Mouse (Mus musculus) limb, embryonic 15.5 days (tissue): ENCODE measurements around the gene Zwilch. TPM values are rescaled to one million over a fixed set of nuclear protein-coding genes. Genes with fewer than 3 reads are reported as not detected.
A peak's percentile ranks its signal among the peaks of the same experiment; 100 is the strongest.
"Not testable (repeated sequence)": the region's sequence is repeated elsewhere in the genome, so short reads cannot be mapped to it uniquely, and the experiment has no call there.

Experiments used
- ATAC-seq: fragments of 200-750 bp; cut with Nextera tagmentation; 2 replicates; pipeline ENCODE4 v1.8.0; 2017; ENCODE audit warnings: low read depth, moderate TSS enrichment; ENCODE audit not compliant: insufficient number of reproducible peaks, low FRiP score, low TSS enrichment
- H3K27ac ChIP-seq: fragments of 300-500 bp; sonication (generic); 2 replicates; pipeline ENCODE4 v1.5.1; 2015; ENCODE audit warnings: moderate library complexity, mild to moderate bottlenecking, inconsistent platforms
- H3K27me3 ChIP-seq: fragments of 300-500 bp; sonication (generic); 2 replicates; pipeline ENCODE4 v1.6.1; 2015; ENCODE audit warnings: inconsistent platforms
- H3K36me3 ChIP-seq: fragments of 300-500 bp; sonication (generic); 2 replicates; pipeline ENCODE4 v1.6.1; 2015; ENCODE audit warnings: inconsistent platforms
- H3K4me1 ChIP-seq: fragments of 300-500 bp; sonication (generic); 2 replicates; pipeline ENCODE4 v1.6.1; 2015; ENCODE audit warnings: inconsistent platforms
- H3K4me2 ChIP-seq: fragments of 300-500 bp; sonication (generic); 2 replicates; pipeline ENCODE4 v1.6.1; 2015; ENCODE audit warnings: mild to moderate bottlenecking, inconsistent platforms
- H3K4me3 ChIP-seq: fragments of 300-500 bp; sonication (generic); 2 replicates; pipeline ENCODE4 v1.5.1; 2015; ENCODE audit warnings: mild to moderate bottlenecking, inconsistent platforms
- H3K9ac ChIP-seq: fragments of 300-500 bp; sonication (generic); 2 replicates; pipeline ENCODE4 v1.6.1; 2015; ENCODE audit warnings: inconsistent platforms
- H3K9me3 ChIP-seq: fragments of 300-500 bp; sonication (generic); 2 replicates; pipeline ENCODE4 v1.6.1; 2016; ENCODE audit warnings: inconsistent platforms
- WGBS: fragments of 180-500 bp; shearing (Covaris S2); methylation state at CpG from one replicate; pipeline ENCODE4 v1.1.7; 2015; 5-methylcytosine and 5-hydroxymethylcytosine counted together
- polyA plus RNA-seq: library from polyadenylated mRNA; unstranded; fragments of >200 nt; fragmentation: Nextera tagmentation; extraction: Ambion mirVana; gene quantifications from 2 replicates; pipeline ENCODE4 v1.2.1, GENCODE M21; 2015

Gene Zwilch
- polyA plus RNA-seq, 1 experiment from 2014 or later: 17.3 TPM

GRCm38 (mm10) chr9:64202331-64202730, 29.4 kb upstream of the Zwilch start:
- no peaks in the 10 kb centered on the region for H3K27me3 ChIP-seq
- H3K9me3 ChIP-seq: no peaks in the 10 kb centered on the region
- no peaks in the 10 kb centered on the region for H3K4me1 ChIP-seq
- no peak overlapping the region for H3K4me3 ChIP-seq
- no peak overlapping the region for H3K9ac ChIP-seq
- no peak overlapping the region for H3K4me2 ChIP-seq
- peaks cover 31% of the 10 kb centered on the region for H3K36me3 ChIP-seq
- ATAC-seq: no peak
- no peak overlapping the region for H3K27ac ChIP-seq

- 73% methylated on average over 2 of the region's 2 CpGs for WGBS
- Histone ChIP-seq H3K27ac (no peak overlapping the region), H3K4me1 (no peaks in the 10 kb centered on the region), H3K27me3 (no peaks in the 10 kb centered on the region), H3K4me2 (no peak overlapping the region), H3K9ac (no peak overlapping the region), H3K36me3 (peaks cover 33% of the 10 kb centered on the region), H3K4me3 (no peak overlapping the region), H3K9me3 (no peaks in the 10 kb centered on the region)
- ATAC-seq: no peak
Measured at GRCm38 (mm10) chr9:64199897-64200296, 27.0 kb upstream of the Zwilch start.

GRCm38 (mm10) chr9:64198763-64199418, 26.0 kb upstream of the Zwilch start:
- not testable (repeated sequence) for H3K4me2 ChIP-seq, H3K4me3 ChIP-seq, H3K9me3 ChIP-seq, H3K27me3 ChIP-seq, H3K4me1 ChIP-seq, H3K27ac ChIP-seq, ATAC-seq, H3K9ac ChIP-seq
- WGBS: 91% methylated on average over 7 of the region's 7 CpGs
- peaks cover 26% of the 10 kb centered on the region for H3K36me3 ChIP-seq

GRCm38 (mm10) chr9:64198068-64198762, 25.3 kb upstream of the Zwilch start:
- H3K27me3 ChIP-seq: no peaks in the 10 kb centered on the region
- 88% methylated on average over 5 of the region's 5 CpGs for WGBS
- H3K4me3 ChIP-seq: no peak overlapping the region
- ATAC-seq: no peak
- H3K4me2 ChIP-seq: no peak overlapping the region
- no peak overlapping the region for H3K9ac ChIP-seq
- H3K9me3 ChIP-seq: no peaks in the 10 kb centered on the region
- no peak overlapping the region for H3K27ac ChIP-seq
- H3K36me3 ChIP-seq: peaks cover 29% of the 10 kb centered on the region
- H3K4me1 ChIP-seq: no peaks in the 10 kb centered on the region

GRCm38 (mm10) chr9:64197524-64197923, 24.6 kb upstream of the Zwilch start:
- Histone ChIP-seq H3K4me2 (no peak overlapping the region), H3K9me3 (no peaks in the 10 kb centered on the region), H3K9ac (no peak overlapping the region), H3K27me3 (no peaks in the 10 kb centered on the region), H3K4me3 (no peak overlapping the region), H3K4me1 (no peaks in the 10 kb centered on the region), H3K27ac (no peak overlapping the region), H3K36me3 (peaks cover 36% of the 10 kb centered on the region)
- 81% methylated on average over 8 of the region's 8 CpGs for WGBS
- no peak for ATAC-seq

- no peak for ATAC-seq
- H3K36me3 ChIP-seq: peaks cover 48% of the 10 kb centered on the region
- H3K4me3 ChIP-seq: no peak overlapping the region
- no peaks in the 10 kb centered on the region for H3K9me3 ChIP-seq
- H3K4me2 ChIP-seq: no peak overlapping the region
- 74% methylated on average over 4 of the region's 4 CpGs for WGBS
- H3K27me3 ChIP-seq: no peaks in the 10 kb centered on the region
- no peak overlapping the region for H3K27ac ChIP-seq
- H3K9ac ChIP-seq: no peak overlapping the region
- H3K4me1 ChIP-seq: no peaks in the 10 kb centered on the region
Measured at GRCm38 (mm10) chr9:64195554-64195953, 22.6 kb upstream of the Zwilch start.

- no peak overlapping the region for H3K9ac ChIP-seq
- ATAC-seq: no peak
- no peaks in the 10 kb centered on the region for H3K4me1 ChIP-seq
- H3K36me3 ChIP-seq: peaks cover 52% of the 10 kb centered on the region
- H3K27me3 ChIP-seq: no peaks in the 10 kb centered on the region
- WGBS: 92% methylated on average over 1 of the region's 1 CpGs
- H3K4me3 ChIP-seq: no peak overlapping the region
- no peak overlapping the region for H3K27ac ChIP-seq
- H3K4me2 ChIP-seq: no peak overlapping the region
- H3K9me3 ChIP-seq: no peaks in the 10 kb centered on the region
Measured at GRCm38 (mm10) chr9:64193879-64194278, 21.0 kb upstream of the Zwilch start.

GRCm38 (mm10) chr9:64184166-64184840, 11.4 kb upstream of the Zwilch start:
- H3K27me3 ChIP-seq: no peaks in the 10 kb centered on the region
- peaks cover 7% of the 10 kb centered on the region for H3K4me1 ChIP-seq
- peaks cover 58% of the 10 kb centered on the region for H3K36me3 ChIP-seq
- H3K9ac ChIP-seq: no peak overlapping the region
- WGBS: 90% methylated on average over 5 of the region's 5 CpGs
- no peaks in the 10 kb centered on the region for H3K9me3 ChIP-seq
- H3K4me3 ChIP-seq: no peak overlapping the region
- H3K27ac ChIP-seq: no peak overlapping the region
- ATAC-seq: no peak
- no peak overlapping the region for H3K4me2 ChIP-seq

GRCm38 (mm10) chr9:64183295-64183694, 10.4 kb upstream of the Zwilch start:
- not testable (repeated sequence) for H3K27me3 ChIP-seq, H3K4me2 ChIP-seq, H3K9ac ChIP-seq, H3K4me1 ChIP-seq, H3K4me3 ChIP-seq, H3K27ac ChIP-seq, H3K9me3 ChIP-seq, ATAC-seq
- H3K36me3 ChIP-seq: peaks cover 59% of the 10 kb centered on the region
- WGBS: 87% methylated on average over 5 of the region's 5 CpGs

GRCm38 (mm10) chr9:64178974-64179646, 6.2 kb upstream of the Zwilch start, which contains the start of gene Snapc5:
Gene Snapc5, plus strand, starts transcription at chr9:64179274.
- 0% methylated on average over 35 of the region's 35 CpGs for WGBS
- H3K4me3 ChIP-seq: peak within 1 kb of the TSS; percentile 56
- no peaks in the 10 kb centered on the region for H3K9me3 ChIP-seq
- no peaks in the 10 kb centered on the region for H3K27me3 ChIP-seq
- peak within 1 kb of the TSS; percentile 84 for H3K27ac ChIP-seq
- H3K4me2 ChIP-seq: peak within 1 kb of the TSS; percentile 43
- peaks cover 66% of the 10 kb centered on the region for H3K36me3 ChIP-seq
- peaks cover 23% of the 10 kb centered on the region for H3K4me1 ChIP-seq
- ATAC-seq: peak; percentile 88
- H3K9ac ChIP-seq: peak within 1 kb of the TSS; percentile 37

GRCm38 (mm10) chr9:64178610-64178973, 5.7 kb upstream of the Zwilch start:
- no peak overlapping the region for H3K9ac ChIP-seq
- WGBS: 44% methylated on average over 3 of the region's 3 CpGs

GRCm38 (mm10) chr9:64175378-64175777, 2.5 kb upstream of the Zwilch start:
- Histone ChIP-seq H3K27ac (no peak overlapping the region), H3K36me3 (peaks cover 48% of the 10 kb centered on the region), H3K4me2 (no peak overlapping the region), H3K27me3 (no peaks in the 10 kb centered on the region), H3K4me3 (no peak overlapping the region), H3K9ac (no peak overlapping the region), H3K4me1 (peaks cover 35% of the 10 kb centered on the region), H3K9me3 (no peaks in the 10 kb centered on the region)
- ATAC-seq: no peak
- 85% methylated on average over 11 of the region's 11 CpGs for WGBS

More at GRCm38 (mm10) chr9:64178610-64178973, 5.7 kb upstream of the Zwilch start:
- no peak for ATAC-seq
- Histone ChIP-seq H3K4me2 (peak overlapping the region; percentile 43), H3K9me3 (no peaks in the 10 kb centered on the region), H3K27me3 (no peaks in the 10 kb centered on the region), H3K27ac (peak overlapping the region; percentile 84), H3K4me1 (peaks cover 23% of the 10 kb centered on the region), H3K36me3 (peaks cover 66% of the 10 kb centered on the region), H3K4me3 (peak overlapping the region; percentile 56)
